Mouse (Mus musculus) kidney, adult 8-10 months (tissue): ENCODE data around the gene Gm20931.
"Not testable (repeated sequence)": the region's sequence is repeated elsewhere in the genome, so short reads cannot be mapped to it uniquely, and the experiment has no call there.

Source experiments
- DNase-seq, 2 experiments: peaks; one replicate each; pipeline ENCODE4 v3.0.0; 2022

Gm20931 gene

GRCm38 (mm10) chrY:55213420-55213819, at the start of gene Gm20931:
Gene Gm20931, plus strand, starts transcription at chrY:55213720.
- DNase-seq, result not testable (repeated sequence)
